Mouse (Mus musculus) kidney, adult 8-10 months (tissue): Measurements from ENCODE around the gene Cdc5l.
"Not testable (repeated sequence)": the region's sequence is repeated elsewhere in the genome, so short reads cannot be mapped to it uniquely, and the experiment has no call there.

Source experiments
- DNase-seq, 2 experiments: peaks; one replicate each; pipeline ENCODE4 v3.0.0; 2022

Gene Cdc5l

DNA sequence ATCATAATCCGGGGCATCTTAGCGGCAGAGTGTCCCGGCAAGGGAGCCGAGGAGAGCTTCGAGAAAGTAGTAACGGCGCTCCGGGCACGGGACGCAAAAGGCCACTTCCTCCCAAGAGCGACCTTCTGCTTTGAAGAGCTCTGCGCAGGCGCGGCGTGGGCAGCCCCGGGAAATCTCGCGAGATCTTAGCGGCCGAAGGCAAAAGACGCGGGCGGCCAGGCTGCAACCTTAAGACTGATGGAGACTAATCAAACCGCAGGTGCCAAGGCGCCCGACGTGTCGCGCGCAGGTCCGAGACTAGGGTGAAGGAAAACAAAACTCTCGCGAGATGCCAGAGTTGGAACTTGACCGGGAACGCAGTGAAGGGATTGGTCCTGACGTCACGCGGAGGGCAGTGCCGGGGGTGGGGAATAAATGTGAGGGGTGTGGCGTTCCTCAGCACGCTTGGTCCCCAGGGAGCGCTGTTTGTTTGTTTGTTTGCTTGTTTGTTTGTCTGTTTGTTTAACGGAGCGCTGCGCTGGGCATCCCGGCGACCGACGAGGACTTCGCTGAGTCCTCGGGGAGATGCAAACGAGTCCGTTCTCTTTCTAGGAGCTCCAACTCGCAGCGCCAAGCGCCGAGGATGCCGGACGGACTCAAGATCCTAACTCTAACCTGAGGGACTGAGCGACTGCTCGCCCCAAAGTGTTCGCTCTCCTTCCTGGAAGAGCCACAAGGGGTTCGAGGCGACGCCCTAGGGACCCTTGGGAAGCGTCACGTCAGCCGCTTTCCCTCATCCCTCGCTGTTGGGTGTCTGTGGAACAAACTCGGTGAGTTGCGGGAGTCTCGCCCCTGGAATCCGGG is at the start of gene Cdc5l:
Cdc5l (minus strand) TSS at position 319 of the 843 bp plus-strand sequence.
- peak; percentile 98 to 99 for DNase-seq

DNA sequence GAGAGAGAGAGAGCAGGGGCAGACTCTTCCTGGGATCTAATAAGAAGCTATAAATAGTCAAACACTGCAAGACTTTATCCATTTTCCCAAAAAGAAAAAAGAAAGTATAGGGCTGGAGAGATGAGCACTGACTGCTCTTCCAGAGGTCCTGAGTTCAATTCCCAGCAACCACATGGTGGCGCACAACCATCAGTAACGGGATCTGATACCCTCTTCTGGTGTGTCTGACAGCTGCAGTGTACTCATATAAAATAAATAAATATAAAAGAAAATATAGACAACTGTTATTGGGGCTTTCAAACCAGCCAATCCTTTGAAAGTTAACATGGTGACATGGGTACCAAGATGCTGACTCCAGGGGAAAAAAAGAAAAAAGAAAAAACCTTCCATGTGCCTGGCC is 46.9 kb upstream of the Cdc5l start:
- no peak for DNase-seq

- DNase-seq = peak; percentile 38 to 76
These were observed 44.8 kb upstream of the Cdc5l start for GRCm38 (mm10) chr17:45478234-45478825.

- peak; percentile 16 to 25 for DNase-seq
These were observed 41.3 kb upstream of the Cdc5l start, which contains the start of gene Spats1 for GRCm38 (mm10) chr17:45474669-45475465. Gene Spats1 (minus strand): TSS chr17:45475415.

DNA sequence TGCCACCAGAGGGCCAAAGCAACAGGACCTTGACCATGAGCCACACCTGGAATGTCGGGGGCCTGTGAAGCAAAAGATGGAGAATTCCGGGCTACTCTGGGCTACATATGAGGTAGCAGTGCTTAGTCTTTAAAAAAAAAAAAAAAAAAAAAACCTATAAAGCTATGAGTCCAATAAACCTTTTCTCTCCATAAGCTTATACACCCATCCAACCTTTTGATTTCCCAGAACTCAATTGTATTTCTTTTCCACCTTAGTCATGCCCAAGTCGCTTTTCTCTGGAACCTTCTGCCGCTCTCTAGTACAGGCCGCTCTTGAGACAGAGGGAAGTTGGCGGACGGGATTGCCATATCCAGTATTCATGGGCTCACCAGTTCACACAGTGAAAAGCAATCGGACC is 40.6 kb upstream of the Cdc5l start:
- no peak for DNase-seq

DNA sequence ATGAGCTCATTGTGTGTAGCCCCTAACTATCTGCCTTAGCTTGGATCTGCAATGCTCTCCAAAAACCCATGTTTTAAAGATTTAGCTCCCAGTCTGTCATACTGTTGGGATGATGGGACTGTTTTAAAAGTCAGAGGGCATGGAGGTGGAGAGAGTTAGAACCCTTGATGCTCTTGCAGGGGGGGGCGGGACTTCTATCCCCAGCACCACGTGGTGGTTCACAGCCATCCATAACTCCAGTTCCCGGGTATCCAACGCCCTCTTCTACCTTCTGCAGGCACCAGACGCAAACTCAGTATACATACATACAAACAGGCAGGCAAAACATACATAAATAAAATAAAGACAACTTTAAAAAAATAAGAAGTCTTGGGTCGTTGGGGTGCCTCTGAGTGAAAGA is 40.1 kb upstream of the Cdc5l start:
- no peak for DNase-seq

GRCm38 (mm10) chr17:45470726-45471125 is 37.2 kb upstream of the Cdc5l start:
- no peak for DNase-seq

DNA sequence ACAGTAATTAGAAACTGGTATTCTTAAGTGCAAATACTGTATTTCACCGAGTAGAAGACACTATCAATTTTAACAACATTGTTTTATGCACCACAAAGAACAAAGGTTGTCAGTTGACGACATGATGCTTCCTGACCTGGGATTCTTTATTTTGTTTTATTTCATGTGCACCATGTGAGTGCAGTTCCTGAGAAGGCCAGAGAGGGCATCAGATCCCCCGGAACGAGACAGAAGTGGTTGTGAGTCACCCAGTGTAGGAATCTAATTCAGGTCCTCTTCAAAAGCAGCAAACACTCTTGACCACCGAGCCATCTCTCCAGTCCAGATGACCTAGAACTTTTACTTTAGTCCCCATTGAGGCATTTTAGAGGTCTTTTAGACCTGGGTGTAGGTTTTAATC is 34.8 kb upstream of the Cdc5l start:
- DNase-seq = no peak

DNA sequence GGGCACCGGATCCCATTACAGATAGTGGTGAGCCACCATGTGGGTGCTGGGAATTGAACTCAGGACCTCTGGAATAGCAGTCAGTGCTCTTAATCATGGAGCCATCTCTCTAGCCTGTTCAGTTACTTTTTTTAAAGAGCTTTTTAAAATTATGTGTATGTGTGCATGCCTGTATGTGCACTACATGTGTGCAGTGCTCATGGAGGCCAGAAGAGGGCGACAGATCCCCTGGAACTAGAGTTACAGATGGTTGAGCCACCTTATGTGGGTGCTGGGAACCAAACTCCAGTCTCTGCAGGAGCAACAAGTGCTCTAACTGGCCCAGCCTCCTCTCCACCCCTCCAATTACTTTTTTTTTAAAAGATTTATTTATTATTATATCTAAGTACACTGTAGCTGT is 33.2 kb upstream of the Cdc5l start:
- no peak for DNase-seq

DNA sequence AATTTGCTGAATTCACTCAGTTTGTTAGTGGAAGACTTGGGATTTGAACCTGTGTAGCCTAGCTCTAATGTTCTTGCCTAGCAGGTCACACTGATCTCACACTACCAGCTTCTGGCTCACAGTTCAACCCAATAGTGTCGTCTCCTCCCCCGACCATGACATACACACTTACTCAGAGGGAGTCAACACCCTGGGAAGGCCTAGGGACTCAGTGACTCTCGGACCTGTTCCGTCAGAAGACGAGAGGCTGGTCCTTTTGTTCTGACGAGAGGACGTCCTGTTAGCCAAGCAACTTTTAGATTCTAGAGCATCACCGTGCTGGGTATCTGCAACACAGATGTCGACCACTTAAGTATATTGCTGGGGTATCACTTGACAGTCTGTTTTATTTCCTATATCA is 30.7 kb upstream of the Cdc5l start:
- no peak for DNase-seq

DNA sequence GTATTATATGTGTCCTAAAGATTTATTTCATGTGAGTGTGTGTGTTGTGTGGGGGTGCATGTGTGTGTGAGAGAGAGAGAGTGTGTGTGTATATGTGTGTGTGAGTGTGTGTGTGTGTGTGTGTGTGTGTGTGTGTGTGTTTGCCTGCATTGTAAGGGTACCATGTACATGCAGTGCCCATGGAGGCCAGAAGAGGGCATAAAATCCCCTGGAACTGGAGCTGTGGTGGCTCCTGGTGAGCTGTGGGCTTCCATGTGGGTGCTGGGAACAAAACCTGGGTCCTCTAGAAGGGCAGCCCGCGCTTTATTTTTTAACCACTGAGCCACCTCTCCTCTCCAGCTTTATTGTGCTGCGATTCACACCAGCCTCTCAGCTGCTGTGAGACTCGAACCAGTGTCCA is 29.0 kb upstream of the Cdc5l start:
- no peak for DNase-seq

DNA sequence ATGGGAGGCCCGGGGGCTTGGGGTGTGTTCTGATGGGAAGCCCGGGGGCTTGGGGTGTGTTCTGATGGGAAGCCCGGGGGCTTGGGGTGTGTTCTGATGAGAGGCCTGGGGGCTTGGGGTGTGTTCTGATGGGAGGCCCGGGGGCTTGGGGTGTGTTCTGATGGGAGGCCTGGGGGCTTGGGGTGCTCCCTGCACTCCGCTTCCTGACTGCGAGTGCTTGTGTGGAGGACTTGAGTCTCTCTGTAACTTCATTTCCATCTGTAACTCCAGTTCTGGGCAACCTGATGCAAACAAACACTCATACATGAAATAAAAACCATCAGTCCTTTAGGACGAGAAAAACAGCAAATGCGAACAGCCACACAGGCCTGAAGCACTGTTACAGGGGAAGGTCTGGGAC is 25.5 kb upstream of the Cdc5l start:
- DNase-seq = no peak

DNA sequence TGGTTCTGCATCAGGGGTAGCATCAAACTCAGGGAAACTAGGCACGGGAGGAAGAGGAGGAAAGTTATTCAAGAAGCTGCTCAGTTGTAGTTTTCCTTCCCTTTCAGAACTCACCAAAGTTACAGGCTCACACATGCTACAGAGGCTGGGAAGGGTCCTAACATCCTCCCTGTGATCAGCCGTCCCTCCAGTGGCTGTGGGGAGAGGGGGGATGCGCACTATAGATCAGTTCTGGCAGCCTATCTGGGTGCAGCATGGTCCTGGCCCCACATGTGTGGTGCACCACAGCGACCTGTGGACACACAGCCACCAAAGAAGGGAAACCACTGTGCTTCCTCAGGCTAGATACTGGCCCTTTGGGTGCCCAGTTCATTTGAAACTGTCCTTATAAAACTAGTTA is 25.0 kb upstream of the Cdc5l start:
- no peak for DNase-seq

DNA sequence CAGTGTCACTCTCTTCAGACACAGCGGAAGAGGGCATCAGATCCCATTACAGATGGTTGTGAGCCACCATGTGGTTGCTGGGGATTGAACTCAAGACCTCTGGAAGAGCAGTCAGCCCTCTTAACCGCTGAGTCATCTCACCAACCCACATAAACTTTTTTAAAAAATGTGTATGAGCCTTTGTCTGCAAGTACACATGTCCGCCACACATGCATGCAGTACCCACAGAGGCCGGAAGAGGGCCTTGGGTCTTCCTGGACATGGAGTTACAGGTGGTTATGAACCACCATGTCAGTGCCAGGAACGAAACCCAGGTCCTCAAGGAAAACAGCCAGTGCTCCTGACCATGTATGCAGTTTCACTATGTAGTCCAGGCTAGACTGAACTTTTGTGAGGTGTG is 23.9 kb upstream of the Cdc5l start:
- no peak for DNase-seq

- no peak for DNase-seq
These were observed 23.0 kb upstream of the Cdc5l start for GRCm38 (mm10) chr17:45456260-45457152.

DNA sequence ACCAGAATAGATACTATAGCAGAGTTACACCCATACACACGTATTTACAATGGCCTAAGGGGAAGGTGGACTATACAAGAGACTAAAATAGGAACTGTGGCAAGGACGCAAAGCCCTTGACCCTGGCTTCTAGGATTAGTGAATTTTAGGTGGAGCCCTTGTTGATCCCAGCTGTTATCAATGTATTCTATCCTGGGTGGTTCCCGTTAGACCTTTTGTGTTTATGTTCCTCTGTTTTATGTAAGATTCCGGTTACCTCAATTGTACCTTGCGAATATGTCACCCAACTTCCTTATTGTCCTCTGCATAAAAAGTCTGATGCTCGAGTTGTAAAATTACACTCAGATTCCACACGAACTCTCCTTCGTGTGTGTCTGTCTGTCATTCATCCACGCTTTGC is 22.2 kb upstream of the Cdc5l start:
- DNase-seq = not testable (repeated sequence)

- DNase-seq = no peak
These were observed 21.3 kb upstream of the Cdc5l start for GRCm38 (mm10) chr17:45454794-45455193.

GRCm38 (mm10) chr17:45452271-45452670 is 18.7 kb upstream of the Cdc5l start:
- DNase-seq = no peak

- no peak for DNase-seq
These were observed 16.6 kb upstream of the Cdc5l start for GRCm38 (mm10) chr17:45450153-45450552.

DNA sequence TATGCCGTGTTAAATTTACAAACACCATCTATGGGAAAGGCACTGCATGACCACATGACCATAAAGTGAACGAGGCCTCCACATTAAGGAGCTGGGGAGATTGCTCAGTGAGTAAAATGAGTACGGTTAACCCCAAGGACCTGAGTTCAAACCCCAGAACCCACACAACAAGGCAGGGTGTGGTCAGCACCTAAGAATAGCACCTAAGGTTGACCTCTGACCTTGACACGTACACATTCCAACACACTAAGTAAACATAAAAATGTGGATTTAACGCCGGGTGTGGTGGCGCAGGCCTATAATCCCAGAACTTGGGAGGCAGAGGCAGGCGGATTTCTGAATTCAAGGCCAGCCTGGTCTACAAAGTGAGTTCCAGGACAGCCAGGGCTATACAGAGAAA is 16.0 kb upstream of the Cdc5l start:
- no peak for DNase-seq

DNA sequence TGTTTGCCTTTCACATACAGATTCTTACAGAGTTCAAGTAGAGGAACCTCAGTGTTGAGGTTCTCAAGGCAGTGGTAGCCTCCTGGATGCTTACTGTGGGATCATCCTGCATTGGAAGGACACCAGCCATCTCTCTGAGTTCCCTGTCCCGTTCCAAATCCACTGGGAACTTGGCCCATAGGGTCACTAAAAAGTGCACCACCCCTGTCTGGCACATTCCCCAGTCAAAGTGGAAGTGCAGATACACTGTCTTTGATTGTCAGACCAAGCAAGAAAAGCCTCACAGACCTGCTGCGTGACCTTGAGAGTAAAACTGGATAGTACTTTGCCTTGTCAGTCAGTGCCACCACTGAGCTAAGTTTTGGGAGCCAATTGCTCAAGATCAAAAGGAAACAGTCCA is 13.5 kb upstream of the Cdc5l start:
- no peak for DNase-seq

DNA sequence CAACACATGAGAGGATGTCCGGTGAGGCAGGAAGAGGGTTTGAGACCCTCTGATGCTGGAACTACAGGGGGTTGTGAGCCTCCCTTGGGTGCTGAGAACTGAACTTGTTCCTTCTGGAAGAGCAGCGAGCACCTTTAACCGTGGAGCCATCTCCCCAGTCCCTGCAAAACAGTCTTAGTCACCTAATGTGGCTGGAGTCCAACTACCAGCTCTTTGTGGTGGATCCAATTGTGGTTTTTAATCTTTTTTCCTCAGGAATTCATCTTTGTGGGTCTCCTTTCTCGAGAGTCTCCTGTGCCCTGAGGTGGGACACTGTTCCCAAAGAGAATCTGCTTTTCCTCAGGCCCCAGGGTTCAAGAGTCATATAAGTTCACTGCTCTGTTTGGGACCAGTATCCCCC is 12.4 kb upstream of the Cdc5l start:
- no peak for DNase-seq

DNA sequence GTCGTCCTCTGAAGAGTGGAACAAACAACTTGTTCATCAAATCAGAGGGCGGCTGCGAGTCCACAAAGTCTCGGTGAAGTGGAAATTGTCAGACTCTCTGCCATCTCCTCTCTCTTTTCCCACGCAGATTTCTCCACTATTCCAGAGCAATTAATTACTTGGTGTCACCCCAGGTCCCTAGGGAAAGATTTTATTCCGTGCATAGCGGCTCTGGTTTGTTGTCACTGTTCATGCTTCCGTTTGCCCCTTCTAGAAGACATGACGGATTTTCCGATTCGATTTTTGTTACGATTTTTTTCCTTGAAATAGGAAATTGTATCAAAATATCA is 689 bp upstream of the Cdc5l start:
- DNase-seq = no peak
